Mouse (Mus musculus) midbrain, embryonic 11.5 days (tissue): ENCODE data around the gene Scyl2. TPM values are rescaled to one million over a fixed set of nuclear protein-coding genes. Genes with fewer than 3 reads are reported as not detected.
"Not testable (repeated sequence)": the region's sequence is repeated elsewhere in the genome, so short reads cannot be mapped to it uniquely, and the experiment has no call there.

Experiments
- ATAC-seq: fragments of 200-750 bp; cut with Nextera tagmentation; 2 replicates; pipeline ENCODE4 v1.8.0; 2017; ENCODE audit warnings: moderate TSS enrichment, moderate library complexity; ENCODE audit not compliant: low FRiP score
- DNase-seq: peaks from one replicate; pipeline ENCODE4 v3.0.0; 2015; ENCODE audit warnings: low spot score; ENCODE audit errors: missing footprints
- H3K27ac ChIP-seq: fragments of 300-500 bp; sonication (generic); 2 replicates; pipeline ENCODE4 v1.5.1; 2014; ENCODE audit warnings: low read depth, low read length
- H3K27me3 ChIP-seq: fragments of 300-500 bp; sonication (generic); 2 replicates; pipeline ENCODE4 v1.6.1; 2014; ENCODE audit warnings: mild to moderate bottlenecking, low read length, moderate library complexity, mixed read lengths; ENCODE audit not compliant: control insufficient read depth, insufficient read depth
- H3K36me3 ChIP-seq: fragments of 300-500 bp; sonication (generic); 2 replicates; pipeline ENCODE4 v1.6.1; 2014; ENCODE audit warnings: mild to moderate bottlenecking, low read length, moderate library complexity, mixed read lengths; ENCODE audit not compliant: control insufficient read depth, insufficient read depth
- H3K4me1 ChIP-seq: fragments of 300-500 bp; sonication (generic); 2 replicates; pipeline ENCODE4 v1.6.1; 2014; ENCODE audit warnings: low read length; ENCODE audit not compliant: control insufficient read depth, insufficient read depth
- H3K4me2 ChIP-seq: fragments of 300-500 bp; sonication (generic); 2 replicates; pipeline ENCODE4 v1.6.1; 2014; ENCODE audit warnings: mild to moderate bottlenecking, moderate library complexity
- H3K4me3 ChIP-seq: fragments of 300-500 bp; sonication (generic); 2 replicates; pipeline ENCODE4 v1.5.1; 2014; ENCODE audit warnings: low read depth, low read length
- H3K9ac ChIP-seq: fragments of 300-500 bp; sonication (generic); 2 replicates; pipeline ENCODE4 v1.6.1; 2014; ENCODE audit warnings: low read length
- H3K9me3 ChIP-seq: fragments of 300-500 bp; sonication (generic); 2 replicates; pipeline ENCODE4 v1.6.1; 2016; ENCODE audit warnings: low read length; ENCODE audit not compliant: control insufficient read depth
- WGBS: fragments of 180-500 bp; shearing (Covaris S2); extraction: QIAGEN DNeasy Blood & Tissue Kit; methylation state at CpG from one replicate; pipeline ENCODE4 v1.1.7; 2014; 5-methylcytosine and 5-hydroxymethylcytosine counted together
- polyA plus RNA-seq: library from polyadenylated mRNA; unstranded; fragments of >200 nt; fragmentation: Nextera tagmentation; extraction: Ambion mirVana; gene quantifications from 2 replicates; pipeline ENCODE4 v1.2.1, GENCODE M21; 2014

Scyl2 gene
- polyA plus RNA-seq, 1 experiment from 2014 or later: 26.2 TPM

GRCm38 (mm10) chr10:89682961-89683360, 3.1 kb downstream of the Scyl2 start:
- no peak overlapping the region for H3K9ac ChIP-seq
- DNase-seq: no peak
- H3K36me3 ChIP-seq: no peaks in the 10 kb centered on the region
- no peaks in the 10 kb centered on the region for H3K9me3 ChIP-seq
- H3K4me2 ChIP-seq: no peak overlapping the region
- H3K4me3 ChIP-seq: no peak overlapping the region
- peaks cover 8% of the 10 kb centered on the region for H3K4me1 ChIP-seq
- no peaks in the 10 kb centered on the region for H3K27me3 ChIP-seq
- H3K27ac ChIP-seq: no peak overlapping the region
- WGBS: 77% methylated on average over 10 of the region's 10 CpGs
- ATAC-seq: no peak

DNA sequence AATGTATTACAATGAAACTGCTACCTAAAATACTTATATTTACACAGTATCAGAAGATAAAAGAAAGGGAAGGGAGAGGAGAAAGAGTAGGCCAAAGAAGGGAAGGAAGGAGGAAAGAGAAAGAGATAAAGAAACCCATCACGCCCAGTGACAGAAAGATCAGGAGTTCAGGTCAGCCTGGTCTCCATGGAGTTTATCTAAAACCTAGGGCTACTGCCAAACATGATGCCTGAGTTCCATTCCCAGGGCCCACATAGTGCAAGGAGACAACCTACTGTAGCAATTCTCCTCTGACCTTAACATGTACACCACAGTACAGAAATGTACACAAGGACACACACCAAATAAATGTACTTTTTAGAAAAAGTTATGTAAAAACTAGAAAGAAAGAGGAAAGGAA, 3.9 kb downstream of the Scyl2 start:
- 93% methylated on average over 1 of the region's 1 CpGs for WGBS

GRCm38 (mm10) chr10:89681706-89682105, 4.4 kb downstream of the Scyl2 start:
- H3K4me1 ChIP-seq: peaks cover 8% of the 10 kb centered on the region
- no peak overlapping the region for H3K4me3 ChIP-seq
- no peak overlapping the region for H3K9ac ChIP-seq
- no peak overlapping the region for H3K27ac ChIP-seq
- ATAC-seq (no peak), DNase-seq (no peak)
- H3K27me3 ChIP-seq: no peaks in the 10 kb centered on the region
- H3K4me2 ChIP-seq: no peak overlapping the region
- no peaks in the 10 kb centered on the region for H3K36me3 ChIP-seq
- no peaks in the 10 kb centered on the region for H3K9me3 ChIP-seq
- 91% methylated on average over 4 of the region's 4 CpGs for WGBS

More for the DNA sequence above, 3.9 kb downstream of the Scyl2 start:
- no peak for DNase-seq
- no peaks in the 10 kb centered on the region for H3K9me3 ChIP-seq
- no peak overlapping the region for H3K4me2 ChIP-seq
- no peak overlapping the region for H3K9ac ChIP-seq
- H3K27me3 ChIP-seq: no peaks in the 10 kb centered on the region
- H3K4me1 ChIP-seq: peaks cover 8% of the 10 kb centered on the region
- H3K4me3 ChIP-seq: no peak overlapping the region
- no peak for ATAC-seq
- no peak overlapping the region for H3K27ac ChIP-seq
- no peaks in the 10 kb centered on the region for H3K36me3 ChIP-seq

GRCm38 (mm10) chr10:89680517-89680916, 5.6 kb downstream of the Scyl2 start:
- 91% methylated on average over 3 of the region's 3 CpGs for WGBS

DNA sequence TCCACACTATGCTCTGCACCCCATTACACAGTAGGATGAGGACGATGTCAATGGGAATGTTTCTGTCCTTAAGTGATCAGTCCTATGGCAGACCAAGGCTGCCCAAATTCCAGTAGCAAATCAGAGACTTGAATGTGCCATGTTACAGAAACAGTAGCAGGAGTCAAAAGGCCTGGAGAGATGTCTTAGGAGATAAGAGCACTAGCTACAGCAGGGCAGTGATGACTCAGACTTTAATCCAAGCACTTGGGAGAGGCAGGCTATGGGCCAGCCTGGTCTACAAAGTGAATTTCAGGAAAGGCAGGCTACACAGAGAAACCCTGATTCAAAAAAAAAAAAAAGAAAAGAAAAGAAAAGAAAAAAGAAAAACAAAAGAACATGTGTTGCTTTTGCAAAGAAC, 6.6 kb downstream of the Scyl2 start:
- H3K36me3 ChIP-seq: no peaks in the 10 kb centered on the region
- WGBS: 94% methylated on average over 1 of the region's 1 CpGs
- H3K4me3 ChIP-seq: no peak overlapping the region

More at GRCm38 (mm10) chr10:89680517-89680916, 5.6 kb downstream of the Scyl2 start:
- no peak overlapping the region for H3K9ac ChIP-seq
- no peak for ATAC-seq
- no peak overlapping the region for H3K27ac ChIP-seq
- no peaks in the 10 kb centered on the region for H3K36me3 ChIP-seq
- no peak overlapping the region for H3K4me3 ChIP-seq
- H3K27me3 ChIP-seq: no peaks in the 10 kb centered on the region
- H3K4me2 ChIP-seq: no peak overlapping the region
- DNase-seq: no peak
- H3K9me3 ChIP-seq: no peaks in the 10 kb centered on the region
- H3K4me1 ChIP-seq: peaks cover 6% of the 10 kb centered on the region

DNA sequence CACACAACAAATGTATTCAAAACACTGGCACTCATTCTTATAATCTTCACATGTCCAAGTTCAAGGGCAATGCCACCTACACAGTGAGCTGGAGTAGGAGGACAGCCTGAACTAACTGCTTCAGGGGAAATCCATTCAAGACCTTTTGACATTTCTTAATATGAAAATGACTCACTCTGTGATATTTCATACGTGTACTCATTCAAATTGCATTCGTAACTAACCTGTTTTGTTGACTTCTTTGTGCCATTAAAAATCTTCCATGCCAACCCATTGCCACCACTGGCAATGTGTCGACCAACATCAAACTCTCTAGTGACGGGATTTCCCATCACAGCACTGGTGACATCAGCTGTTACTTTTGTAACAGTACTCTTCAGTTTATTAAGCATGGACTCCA, 8.0 kb downstream of the Scyl2 start:
- no peak overlapping the region for H3K4me2 ChIP-seq
- DNase-seq: no peak
- ATAC-seq: no peak
- H3K27ac ChIP-seq: no peak overlapping the region
- no peaks in the 10 kb centered on the region for H3K36me3 ChIP-seq
- no peaks in the 10 kb centered on the region for H3K9me3 ChIP-seq
- H3K9ac ChIP-seq: no peak overlapping the region
- H3K4me1 ChIP-seq: no peaks in the 10 kb centered on the region
- WGBS: 91% methylated on average over 4 of the region's 4 CpGs
- no peaks in the 10 kb centered on the region for H3K27me3 ChIP-seq
- no peak overlapping the region for H3K4me3 ChIP-seq

More for the DNA sequence above, 6.6 kb downstream of the Scyl2 start:
- ATAC-seq (no peak), DNase-seq (no peak)
- no peaks in the 10 kb centered on the region for H3K9me3 ChIP-seq
- no peak overlapping the region for H3K4me2 ChIP-seq
- no peaks in the 10 kb centered on the region for H3K4me1 ChIP-seq
- H3K27ac ChIP-seq: no peak overlapping the region
- H3K27me3 ChIP-seq: no peaks in the 10 kb centered on the region
- H3K9ac ChIP-seq: no peak overlapping the region

- no peaks in the 10 kb centered on the region for H3K9me3 ChIP-seq
- H3K36me3 ChIP-seq: no peaks in the 10 kb centered on the region
- 63% methylated on average over 4 of the region's 4 CpGs for WGBS
- no peak overlapping the region for H3K4me3 ChIP-seq
- ATAC-seq (no peak), DNase-seq (no peak)
- H3K9ac ChIP-seq: no peak overlapping the region
- no peaks in the 10 kb centered on the region for H3K4me1 ChIP-seq
- H3K27ac ChIP-seq: no peak overlapping the region
- no peak overlapping the region for H3K4me2 ChIP-seq
- H3K27me3 ChIP-seq: no peaks in the 10 kb centered on the region
Measured at GRCm38 (mm10) chr10:89676609-89677008, 9.5 kb downstream of the Scyl2 start.

DNA sequence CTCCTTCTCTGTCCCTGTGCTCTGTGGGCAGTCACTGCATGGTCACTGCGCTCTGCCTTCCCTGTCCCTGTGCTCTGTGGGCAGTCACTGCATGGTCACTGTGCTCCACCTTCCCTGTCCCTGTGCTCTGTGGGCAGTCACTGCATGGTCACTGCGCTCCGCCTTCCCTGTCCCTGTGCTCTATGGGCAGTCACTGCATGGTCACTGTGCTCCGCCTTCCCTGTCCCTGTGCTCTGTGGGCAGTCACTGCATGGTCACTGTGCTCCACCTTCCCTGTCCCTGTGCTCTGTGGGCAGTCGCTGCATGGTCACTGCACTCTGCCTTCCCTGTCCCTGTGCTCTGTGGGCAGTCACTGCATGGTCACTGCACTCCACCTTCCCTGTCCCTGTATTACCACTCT, 15.7 kb downstream of the Scyl2 start:
- not testable (repeated sequence) for H3K4me1 ChIP-seq, ATAC-seq, H3K4me3 ChIP-seq, H3K4me2 ChIP-seq, H3K9me3 ChIP-seq, H3K9ac ChIP-seq, H3K27me3 ChIP-seq, H3K36me3 ChIP-seq, H3K27ac ChIP-seq, DNase-seq
- 95% methylated on average over 5 of the region's 5 CpGs for WGBS

- 87% methylated on average over 7 of the region's 7 CpGs for WGBS
- no peaks in the 10 kb centered on the region for H3K4me1 ChIP-seq
- no peak overlapping the region for H3K4me2 ChIP-seq
- H3K9ac ChIP-seq: no peak overlapping the region
- H3K9me3 ChIP-seq: no peaks in the 10 kb centered on the region
- H3K4me3 ChIP-seq: no peak overlapping the region
- ATAC-seq (no peak), DNase-seq (no peak)
- no peaks in the 10 kb centered on the region for H3K27me3 ChIP-seq
- H3K36me3 ChIP-seq: no peaks in the 10 kb centered on the region
- no peak overlapping the region for H3K27ac ChIP-seq
Measured at GRCm38 (mm10) chr10:89667571-89667970, 18.5 kb downstream of the Scyl2 start.

GRCm38 (mm10) chr10:89665679-89666078, 20.4 kb downstream of the Scyl2 start:
- H3K36me3 ChIP-seq: no peaks in the 10 kb centered on the region
- ATAC-seq (no peak), DNase-seq (no peak)
- no peaks in the 10 kb centered on the region for H3K27me3 ChIP-seq
- no peak overlapping the region for H3K9ac ChIP-seq
- no peak overlapping the region for H3K4me2 ChIP-seq
- H3K9me3 ChIP-seq: no peaks in the 10 kb centered on the region
- no peaks in the 10 kb centered on the region for H3K4me1 ChIP-seq
- no peak overlapping the region for H3K4me3 ChIP-seq
- 96% methylated on average over 9 of the region's 9 CpGs for whole genome bisulfite sequencing
- H3K27ac ChIP-seq: no peak overlapping the region
